Mouse (Mus musculus) neural tube, embryonic 12.5 days (tissue): ENCODE data around the gene Ddah2. TPM values are rescaled to one million over a fixed set of nuclear protein-coding genes. Genes with fewer than 3 reads are reported as not detected.
"Not testable (repeated sequence)": the region's sequence is repeated elsewhere in the genome, so short reads cannot be mapped to it uniquely, and the experiment has no call there.

ENCODE experiments used
- ATAC-seq: fragments of 200-750 bp; cut with Nextera tagmentation; 2 replicates; pipeline ENCODE4 v1.8.0; 2017; ENCODE audit warnings: low read depth, mild to moderate bottlenecking, moderate TSS enrichment, moderate library complexity; ENCODE audit not compliant: low FRiP score
- H3K27ac ChIP-seq: fragments of 300-500 bp; sonication (generic); 2 replicates; pipeline ENCODE4 v1.5.1; 2016
- H3K27me3 ChIP-seq: fragments of 300-500 bp; sonication (generic); replicated peaks from 2 replicates; pipeline ENCODE4 v1.6.1; 2016; ENCODE audit warnings: mild to moderate bottlenecking
- H3K36me3 ChIP-seq: fragments of 300-500 bp; sonication (generic); 2 replicates; pipeline ENCODE4 v1.6.1; 2016; ENCODE audit warnings: mild to moderate bottlenecking
- H3K4me1 ChIP-seq: fragments of 300-500 bp; sonication (generic); 2 replicates; pipeline ENCODE4 v1.6.1; 2016
- H3K4me2 ChIP-seq: fragments of 300-500 bp; sonication (generic); replicated peaks from 2 replicates; pipeline ENCODE4 v1.6.1; 2016; ENCODE audit warnings: mild to moderate bottlenecking
- H3K4me3 ChIP-seq: fragments of 300-500 bp; sonication (generic); 2 replicates; pipeline ENCODE4 v1.5.1; 2016
- H3K9ac ChIP-seq: fragments of 300-500 bp; sonication (generic); 2 replicates; pipeline ENCODE4 v1.6.1; 2016; ENCODE audit warnings: mild to moderate bottlenecking
- H3K9me3 ChIP-seq: fragments of 300-500 bp; sonication (generic); 2 replicates; pipeline ENCODE4 v1.6.1; 2016; ENCODE audit warnings: mild to moderate bottlenecking
- WGBS: fragments of 180-500 bp; shearing (Covaris S2); methylation state at CpG from one replicate; pipeline ENCODE4 v1.1.7; 2016; 5-methylcytosine and 5-hydroxymethylcytosine counted together
- polyA plus RNA-seq: library from polyadenylated mRNA; unstranded; fragments of >200 nt; fragmentation: Nextera tagmentation; extraction: Ambion mirVana; gene quantifications from 2 replicates; pipeline ENCODE4 v1.2.1, GENCODE M21; 2016

Ddah2 gene
- polyA plus RNA-seq, 1 experiment from 2014 or later = 591 TPM

DNA sequence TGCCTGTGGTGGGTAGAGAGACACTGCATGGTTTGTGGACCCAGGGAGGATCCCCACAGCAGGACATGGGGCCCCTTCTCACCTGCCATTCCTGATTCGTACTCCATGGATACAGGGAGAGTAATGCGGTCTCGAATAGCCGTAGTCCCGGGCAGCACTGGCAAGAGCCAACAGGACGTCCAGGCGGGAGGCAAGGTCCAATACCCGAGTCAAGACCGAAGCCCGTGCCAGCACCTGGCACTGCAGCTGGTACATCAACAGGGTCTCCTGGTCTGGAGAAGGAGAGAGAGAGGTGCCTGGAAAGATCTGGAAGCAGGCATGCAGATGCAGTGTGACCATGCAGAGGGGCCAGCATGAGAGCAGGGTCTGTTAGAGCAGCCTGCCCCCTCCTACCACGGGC is 27.6 kb upstream of the Ddah2 start:
- 91% methylated on average over 11 of the region's 11 CpGs for WGBS
- Histone ChIP-seq H3K27ac (no peak overlapping the region), H3K9me3 (no peaks in the 10 kb centered on the region), H3K4me2 (no peak overlapping the region), H3K9ac (no peak overlapping the region), H3K4me1 (peaks cover 15% of the 10 kb centered on the region), H3K36me3 (no peaks in the 10 kb centered on the region), H3K4me3 (no peak overlapping the region), H3K27me3 (no peaks in the 10 kb centered on the region)
- no peak for ATAC-seq

DNA sequence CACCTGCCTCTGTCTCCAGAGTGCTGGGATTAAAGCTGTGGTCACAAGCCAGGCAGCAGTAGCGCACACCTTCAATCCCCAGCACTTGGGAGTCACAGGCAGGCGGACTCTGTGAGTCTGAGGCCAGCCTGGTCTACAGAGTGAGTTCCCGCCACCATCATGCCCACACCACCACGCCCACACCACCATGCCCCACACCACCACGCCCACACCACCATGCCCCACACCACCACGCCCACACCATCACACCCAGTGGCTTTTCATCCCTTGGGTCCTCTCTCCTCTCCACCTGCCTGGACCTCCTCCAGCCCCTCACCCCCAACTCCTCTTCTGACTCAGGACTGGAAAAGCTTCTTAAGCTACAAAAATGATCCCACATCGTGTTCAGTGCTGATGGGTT is 27.0 kb upstream of the Ddah2 start:
- 84% methylated on average over 7 of the region's 7 CpGs for WGBS
- Histone ChIP-seq H3K4me2 (no peak overlapping the region), H3K36me3 (no peaks in the 10 kb centered on the region), H3K9me3 (no peaks in the 10 kb centered on the region), H3K4me1 (peaks cover 13% of the 10 kb centered on the region), H3K27ac (no peak overlapping the region), H3K27me3 (no peaks in the 10 kb centered on the region), H3K9ac (no peak overlapping the region), H3K4me3 (no peak overlapping the region)
- ATAC-seq = no peak

DNA sequence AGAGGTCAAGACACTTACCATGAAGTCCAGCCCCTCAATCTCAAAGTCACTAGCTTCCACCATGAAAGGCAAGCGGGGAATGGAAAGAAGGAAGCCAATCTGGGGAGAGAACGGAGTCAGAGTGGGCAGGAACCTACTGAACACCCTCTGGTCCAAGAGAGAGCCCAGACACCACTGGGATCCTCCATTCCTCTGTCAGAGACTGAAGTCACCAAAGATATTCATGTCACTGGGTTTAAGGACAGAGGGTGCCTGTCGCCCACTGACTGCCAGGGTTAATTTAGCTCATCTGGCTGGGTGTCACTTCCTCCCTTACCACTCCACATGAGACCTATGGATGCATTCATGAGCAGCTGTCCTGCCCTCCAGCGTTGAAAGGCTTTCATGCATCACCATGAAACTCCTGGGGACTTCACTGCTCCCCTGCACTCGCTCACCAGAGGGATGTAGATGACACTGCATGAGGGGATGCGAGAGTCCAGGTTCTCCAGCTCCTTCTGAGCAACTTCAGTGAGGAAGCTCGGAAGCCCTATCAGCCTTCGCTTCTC is 26.4 kb upstream of the Ddah2 start:
- no peak overlapping the region for H3K4me3 ChIP-seq
- peaks cover 10% of the 10 kb centered on the region for H3K4me1 ChIP-seq
- H3K9me3 ChIP-seq = no peaks in the 10 kb centered on the region
- no peak overlapping the region for H3K27ac ChIP-seq
- no peak overlapping the region for H3K4me2 ChIP-seq
- no peak overlapping the region for H3K9ac ChIP-seq
- no peak for ATAC-seq
- H3K36me3 ChIP-seq = no peaks in the 10 kb centered on the region
- 78% methylated on average over 8 of the region's 8 CpGs for WGBS
- H3K27me3 ChIP-seq = no peaks in the 10 kb centered on the region

DNA sequence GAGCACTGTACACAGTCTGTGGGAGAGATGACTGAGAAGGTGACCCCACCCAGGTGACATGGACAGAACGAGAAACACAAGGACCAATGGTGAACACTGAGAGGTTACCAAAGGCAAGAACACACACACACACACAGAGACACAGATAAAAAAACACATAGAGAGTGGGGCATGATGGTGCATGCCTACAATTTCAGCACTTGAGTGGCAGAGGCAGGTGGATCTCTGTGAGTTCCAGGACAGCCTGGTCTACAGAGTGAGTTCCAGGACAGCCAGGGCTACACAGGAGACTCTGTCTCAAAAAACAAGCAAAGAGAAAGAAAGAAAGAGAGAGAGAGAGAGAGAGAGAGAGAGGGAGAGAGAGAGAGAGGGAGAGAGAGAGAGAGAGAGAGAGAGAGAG is 25.1 kb upstream of the Ddah2 start:
- H3K36me3 ChIP-seq, H3K27me3 ChIP-seq, ATAC-seq, H3K27ac ChIP-seq, H3K4me1 ChIP-seq, H3K4me3 ChIP-seq, H3K4me2 ChIP-seq, H3K9ac ChIP-seq, H3K9me3 ChIP-seq: not testable (repeated sequence)
- WGBS = 76% methylated on average over 1 of the region's 1 CpGs

DNA sequence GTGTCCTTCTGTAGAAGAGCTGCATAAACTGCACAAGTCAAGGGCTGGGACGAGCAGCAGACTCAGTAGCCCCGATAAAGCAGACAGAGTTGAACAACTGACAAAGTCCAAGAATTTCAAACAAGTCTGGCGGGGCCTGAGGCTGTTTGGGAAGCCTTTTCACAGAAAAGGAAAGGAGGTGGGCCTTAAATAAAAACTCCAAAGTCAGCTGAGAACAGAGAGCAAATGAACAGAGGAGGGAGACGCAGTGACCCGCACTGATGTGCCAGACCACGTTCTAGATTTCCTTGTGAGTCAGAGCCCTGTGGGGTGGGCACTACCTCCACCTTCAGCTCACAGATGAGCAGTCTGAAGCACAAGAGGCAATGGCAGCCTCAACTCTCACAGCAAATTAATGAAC is 23.9 kb upstream of the Ddah2 start:
- Histone ChIP-seq H3K4me2 (no peak overlapping the region), H3K9ac (no peak overlapping the region), H3K27ac (no peak overlapping the region), H3K9me3 (no peaks in the 10 kb centered on the region), H3K27me3 (no peaks in the 10 kb centered on the region), H3K4me3 (no peak overlapping the region), H3K36me3 (no peaks in the 10 kb centered on the region), H3K4me1 (peaks cover 4% of the 10 kb centered on the region)
- no peak for ATAC-seq
- WGBS = 82% methylated on average over 6 of the region's 6 CpGs

DNA sequence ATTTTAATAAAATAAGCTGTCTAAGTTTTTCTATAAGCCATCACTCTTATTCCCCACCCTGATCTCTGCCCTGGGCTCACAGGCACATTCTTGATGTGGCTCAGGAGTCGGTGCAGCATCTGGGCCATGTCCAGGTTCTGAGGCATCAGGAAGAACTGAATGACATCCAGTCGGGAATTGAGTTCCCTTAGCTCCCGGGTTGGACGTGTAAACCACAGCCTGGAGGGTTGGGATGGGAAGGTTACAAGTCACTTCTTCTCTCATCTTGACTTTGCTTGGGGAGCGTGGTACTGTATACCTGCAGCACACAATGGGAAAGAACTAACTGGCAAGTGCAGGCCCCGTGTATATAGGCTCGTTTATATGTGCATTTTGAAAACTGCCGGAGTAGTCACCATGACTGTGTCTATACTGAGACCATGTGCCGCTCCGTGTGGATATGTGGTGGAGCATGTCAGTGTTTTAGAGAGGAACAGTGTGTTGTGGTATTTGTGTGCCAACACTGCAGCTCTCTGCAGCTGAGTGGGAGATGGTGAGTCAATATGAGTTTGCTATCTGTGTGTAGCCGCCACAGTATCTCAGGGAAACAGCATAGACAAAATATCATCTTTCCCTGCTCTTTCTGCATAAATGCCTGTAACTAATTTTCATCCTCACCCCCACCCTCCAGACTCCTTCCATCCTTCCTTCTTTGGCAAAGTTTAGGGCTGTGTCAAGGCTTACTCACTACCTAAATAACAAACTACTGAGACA is 19.5 kb upstream of the Ddah2 start:
- H3K4me2 ChIP-seq = no peak overlapping the region
- H3K4me1 ChIP-seq = no peaks in the 10 kb centered on the region
- no peaks in the 10 kb centered on the region for H3K36me3 ChIP-seq
- no peak overlapping the region for H3K27ac ChIP-seq
- H3K9ac ChIP-seq = no peak overlapping the region
- no peak for ATAC-seq
- 87% methylated on average over 11 of the region's 11 CpGs for WGBS
- no peaks in the 10 kb centered on the region for H3K27me3 ChIP-seq
- H3K9me3 ChIP-seq = no peaks in the 10 kb centered on the region
- H3K4me3 ChIP-seq = no peak overlapping the region

DNA sequence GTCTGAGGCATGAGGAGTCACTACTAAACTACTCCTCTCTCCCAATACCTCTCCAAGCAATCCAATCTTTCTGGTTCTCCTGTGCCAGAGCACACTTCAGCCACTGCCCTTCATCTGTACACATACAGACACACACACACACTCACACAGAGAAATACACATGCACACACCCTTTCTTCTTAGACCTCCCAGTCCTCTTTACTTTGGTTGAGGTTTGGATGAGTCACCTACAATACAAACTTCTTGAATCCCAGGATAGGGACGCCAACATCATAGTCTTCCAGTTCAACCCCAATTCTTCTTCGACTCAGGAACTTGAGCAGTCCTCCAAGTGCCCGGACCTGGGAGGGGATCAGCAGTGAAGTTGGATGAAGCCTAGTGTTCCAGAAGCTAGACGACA is 15.0 kb upstream of the Ddah2 start:
- H3K4me2 ChIP-seq = no peak overlapping the region
- 90% methylated on average over 4 of the region's 4 CpGs for WGBS
- no peak for ATAC-seq
- H3K4me1 ChIP-seq = peaks cover 22% of the 10 kb centered on the region
- H3K9ac ChIP-seq = no peak overlapping the region
- H3K9me3 ChIP-seq = no peaks in the 10 kb centered on the region
- no peaks in the 10 kb centered on the region for H3K27me3 ChIP-seq
- H3K4me3 ChIP-seq = no peak overlapping the region
- no peak overlapping the region for H3K27ac ChIP-seq
- H3K36me3 ChIP-seq = no peaks in the 10 kb centered on the region

DNA sequence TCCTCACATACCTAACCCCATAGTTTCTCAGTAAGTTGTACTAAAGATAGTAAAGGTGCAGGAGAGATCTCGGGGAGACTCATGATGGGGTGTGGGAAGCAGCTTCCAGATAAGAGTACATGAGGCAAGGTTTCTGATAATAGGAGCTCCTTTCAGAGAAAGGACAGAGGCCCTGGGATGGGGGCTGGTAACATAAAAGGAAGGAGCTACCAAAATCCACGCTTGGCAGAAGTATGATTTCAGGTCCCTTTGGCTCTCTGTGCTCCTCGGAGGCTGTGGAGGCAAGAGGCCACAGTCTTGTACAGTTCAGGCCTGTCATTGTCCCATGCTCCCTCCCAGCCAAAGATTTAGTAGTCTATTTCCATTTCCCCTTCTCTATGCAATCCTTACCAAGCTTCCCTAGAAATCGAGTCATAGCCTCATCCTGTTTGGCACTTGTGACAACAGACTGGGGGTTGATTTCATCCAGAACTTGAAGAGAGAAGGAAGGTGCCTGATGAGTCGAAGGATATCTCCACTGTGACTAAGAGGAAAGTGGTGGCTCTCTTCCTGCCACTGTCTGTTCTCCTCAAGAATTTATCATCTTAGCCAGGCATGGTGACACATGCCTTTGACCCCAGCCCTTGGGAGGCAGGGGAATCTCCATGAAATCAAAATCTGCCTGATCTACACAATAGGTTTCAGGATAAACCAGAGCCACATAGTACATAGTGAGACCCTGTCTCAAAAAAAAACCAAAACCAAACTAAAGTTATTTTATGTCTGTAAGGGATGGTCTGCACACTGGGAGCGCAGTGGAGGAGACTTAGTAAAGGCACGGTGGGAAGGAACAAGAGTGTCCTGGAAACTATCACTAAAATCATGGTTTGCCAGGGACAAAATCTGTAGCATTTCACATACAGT is 13.7 kb upstream of the Ddah2 start:
- Histone ChIP-seq H3K27me3 (no peaks in the 10 kb centered on the region), H3K9ac (no peak overlapping the region), H3K36me3 (no peaks in the 10 kb centered on the region), H3K4me3 (peak overlapping the region; percentile 48; the same call in 1 of the 2 replicates), H3K4me2 (peak overlapping the region; percentile 96), H3K9me3 (no peaks in the 10 kb centered on the region), H3K27ac (no peak overlapping the region), H3K4me1 (peaks cover 34% of the 10 kb centered on the region)
- ATAC-seq = no peak
- WGBS = 86% methylated on average over 7 of the region's 7 CpGs

DNA sequence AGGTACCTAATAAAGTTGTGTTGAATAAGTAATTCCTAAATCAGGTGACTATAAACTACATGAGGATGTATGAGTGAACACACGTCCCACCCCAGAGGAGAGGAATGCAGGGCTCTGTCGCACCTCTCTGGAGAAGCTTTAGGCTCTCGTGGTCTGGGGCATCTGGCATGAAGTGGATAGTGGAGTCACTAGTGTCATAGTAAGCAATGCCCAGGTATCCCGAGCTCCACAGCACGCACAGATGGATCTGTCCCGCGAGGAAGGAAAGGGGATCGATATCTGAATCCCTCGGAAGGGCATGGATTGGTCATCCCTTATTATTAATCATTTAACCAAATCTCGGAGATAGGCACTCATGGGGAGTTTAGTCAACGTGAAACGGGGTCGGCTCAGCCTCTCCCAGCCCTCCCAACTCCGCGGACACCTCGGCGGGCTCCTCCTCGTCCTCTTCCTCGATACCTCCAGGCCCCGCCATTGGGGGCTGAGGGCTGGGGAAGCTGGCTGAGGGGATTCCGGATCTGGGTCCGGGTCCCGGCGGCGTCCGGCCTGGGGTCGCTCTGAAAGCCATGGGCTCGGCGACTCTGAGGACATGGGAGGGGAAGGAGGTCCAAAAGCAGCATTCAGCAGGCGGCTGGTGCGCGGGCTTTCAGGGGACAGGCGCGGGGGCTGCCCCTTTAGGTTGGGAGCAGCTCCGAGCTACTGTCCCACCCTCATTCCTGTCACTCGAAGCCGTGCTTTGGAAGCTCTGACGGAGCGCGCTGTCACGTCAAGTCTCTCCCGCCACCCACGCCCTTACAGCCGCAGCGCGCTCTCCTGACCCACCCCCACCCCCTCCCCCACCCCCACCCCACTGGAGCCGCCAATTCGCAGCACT is 12.8 kb upstream of the Ddah2 start:
- H3K4me1 ChIP-seq = peaks cover 40% of the 10 kb centered on the region
- ATAC-seq = peak; percentile 65; the same call in 1 of the 2 replicates
- peak overlapping the region; percentile 96 for H3K4me2 ChIP-seq
- no peak overlapping the region; the same call in 1 of the 2 replicates for H3K27ac ChIP-seq
- peak overlapping the region; percentile 74 for H3K9ac ChIP-seq
- no peaks in the 10 kb centered on the region for H3K36me3 ChIP-seq
- H3K9me3 ChIP-seq = no peaks in the 10 kb centered on the region
- H3K4me3 ChIP-seq = peak overlapping the region; percentile 48
- 4% methylated on average over 48 of the region's 48 CpGs for WGBS
- H3K27me3 ChIP-seq = no peaks in the 10 kb centered on the region

DNA sequence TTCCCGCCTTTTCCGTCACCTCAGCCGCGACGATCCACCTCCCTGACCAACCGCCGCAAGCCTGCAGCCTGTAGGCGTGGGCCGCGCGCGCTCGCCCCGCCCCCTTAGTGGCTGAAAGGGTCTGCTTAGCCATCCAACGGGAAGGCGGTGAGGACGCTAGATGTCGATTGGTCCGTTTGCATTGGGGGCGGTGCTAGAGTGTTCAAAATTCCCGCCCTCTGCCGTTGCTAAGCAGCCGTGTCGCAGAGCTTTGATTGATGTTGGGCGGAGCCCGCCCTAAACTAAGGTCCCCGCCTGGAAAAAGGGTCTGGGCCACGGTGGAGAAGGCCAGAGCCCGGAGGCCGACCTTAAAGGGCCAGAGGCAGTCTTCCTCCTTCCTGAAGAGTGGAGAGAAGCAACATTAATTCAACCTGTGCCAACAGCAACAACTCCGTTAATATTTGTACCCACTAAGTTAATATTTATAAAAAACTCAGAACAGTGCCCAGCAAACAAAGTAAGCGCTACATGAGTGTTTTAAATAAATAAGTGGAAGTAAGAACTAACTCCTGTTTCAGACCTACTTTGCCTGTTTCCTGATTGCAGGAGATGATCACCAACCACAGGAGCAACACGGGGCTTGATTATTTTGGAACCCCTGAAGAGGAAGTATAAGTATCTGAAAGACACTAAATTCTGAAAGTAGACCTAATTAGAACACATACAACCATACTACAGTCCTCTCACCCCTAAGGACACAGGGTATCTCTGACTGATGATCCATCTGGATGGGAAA is 12.0 kb upstream of the Ddah2 start, which contains the start of gene Msh5:
Gene Msh5, minus strand, starts transcription at position 65 of the 775 bp plus-strand sequence.
- 3% methylated on average over 33 of the region's 33 CpGs for WGBS
- Histone ChIP-seq H3K4me3 (peak within 1 kb of the TSS; percentile 48), H3K4me1 (peaks cover 48% of the 10 kb centered on the region), H3K9ac (peak within 1 kb of the TSS; percentile 74), H3K27me3 (no peaks in the 10 kb centered on the region), H3K36me3 (no peaks in the 10 kb centered on the region), H3K4me2 (peak within 1 kb of the TSS; percentile 96), H3K27ac (no peak within 1 kb of the TSS; the same call in 1 of the 2 replicates), H3K9me3 (no peaks in the 10 kb centered on the region)
- peak; percentile 97 for ATAC-seq

DNA sequence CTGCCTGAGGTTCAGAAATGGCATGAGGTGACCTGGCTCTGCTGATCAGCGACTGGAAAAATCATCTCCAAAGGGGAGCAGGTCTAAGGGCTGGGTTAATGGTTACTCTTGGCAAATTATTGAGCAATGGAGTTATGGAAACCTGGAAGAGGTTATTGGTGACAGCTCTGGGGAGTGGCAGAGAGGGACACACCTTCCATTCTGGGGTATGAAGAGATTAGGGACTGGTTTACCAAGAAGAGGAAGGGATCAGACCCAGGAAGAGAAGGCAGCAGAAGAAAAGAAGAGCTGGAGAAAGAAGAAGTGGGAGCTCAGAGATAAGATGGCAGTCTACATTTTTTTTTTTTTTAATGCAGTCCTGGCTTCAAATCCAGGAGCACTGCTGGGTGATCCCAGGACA is 11.1 kb upstream of the Ddah2 start:
- no peak overlapping the region for H3K9ac ChIP-seq
- H3K9me3 ChIP-seq = no peaks in the 10 kb centered on the region
- H3K4me2 ChIP-seq = 0 out of 2 replicates have a peak overlapping the region, but pooled peaks have one; percentile 7
- no peak overlapping the region for H3K4me3 ChIP-seq
- H3K4me1 ChIP-seq = peaks cover 56% of the 10 kb centered on the region
- no peaks in the 10 kb centered on the region for H3K27me3 ChIP-seq
- H3K36me3 ChIP-seq = peaks cover 2% of the 10 kb centered on the region; the same call in 1 of the 2 replicates
- no peak overlapping the region for H3K27ac ChIP-seq
- ATAC-seq = no peak
- 59% methylated on average over 1 of the region's 1 CpGs for WGBS
